Mouse (Mus musculus) small intestine, adult 2 months (tissue): ENCODE results near the gene Taf5l.

Experiments
- CTCF ChIP-seq: fragments of 200-500 bp; IDR thresholded peaks from 2 replicates; pipeline ENCODE4 v1.5.1; 2012; ENCODE audit warnings: low read depth, mild to moderate bottlenecking, control low read depth, inconsistent platforms, low read length, moderate library complexity, mixed read lengths; ENCODE audit not compliant: insufficient replicate concordance, insufficient read length; ENCODE audit errors: extremely low read depth
- POLR2A ChIP-seq: fragments of 200-500 bp; IDR thresholded peaks from 2 replicates; pipeline ENCODE4 v1.6.1; 2012; ENCODE audit warnings: low read depth, mild to moderate bottlenecking, control low read depth, inconsistent platforms, low read length, moderate library complexity

- TF ChIP-seq CTCF (no peak), POLR2A (no peak)
These were observed 49.4 kb upstream of the Taf5l start for GRCm38 (mm10) chr8:124070363-124071324.
